Mouse (Mus musculus): ENCODE data around the gene Hist1h4c. TPM values are rescaled to one million over a fixed set of nuclear protein-coding genes. Genes with fewer than 3 reads are reported as not detected.
"Not testable (repeated sequence)": the region's sequence is repeated elsewhere in the genome, so short reads cannot be mapped to it uniquely, and the experiment has no call there.

Gene Hist1h4c
- polyA plus RNA-seq, 1 experiment from 2014 or later: 4.2 TPM

DNA sequence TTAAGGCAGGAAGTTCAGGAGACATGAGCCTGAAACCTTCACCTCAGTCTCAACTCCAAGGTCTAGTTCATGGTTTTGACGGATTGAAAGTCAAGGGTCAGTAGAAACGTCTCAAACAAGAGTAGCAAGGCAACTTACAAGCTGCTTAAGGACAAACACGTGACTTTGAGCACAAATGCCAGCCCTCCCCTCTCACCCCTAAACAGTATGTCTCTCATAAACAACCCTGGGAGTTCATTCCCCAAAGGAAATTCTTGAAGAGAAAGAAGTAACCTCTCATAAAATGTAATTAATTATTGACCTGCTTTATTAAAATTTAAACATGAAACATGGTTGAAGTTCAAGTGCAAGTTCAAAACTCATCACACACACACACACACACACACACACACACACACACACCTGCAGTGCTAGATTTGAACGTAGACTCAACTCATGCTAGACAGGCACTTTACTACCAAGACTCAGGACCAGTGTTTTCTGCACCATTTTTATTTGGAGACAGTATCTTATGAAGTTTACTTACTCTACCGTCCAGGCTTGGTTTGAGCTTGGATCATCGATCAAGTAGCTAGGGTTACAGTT is 4.3 kb downstream of the Hist1h4c start:
- WGBS: 81% methylated on average over 6 of the region's 6 CpGs
- Histone ChIP-seq H3K4me3 (replicated peaks) (no peak overlapping the region), H3K9me3 (replicated peaks) (no peaks in the 10 kb centered on the region), H3K9ac (no peak overlapping the region), H3K27me3 (no peaks in the 10 kb centered on the region), H3K4me1 (peaks cover 13% of the 10 kb centered on the region; the same call in 1 of the 2 replicates), H3K36me3 (no peaks in the 10 kb centered on the region), H3K27ac (replicated peaks) (no peak overlapping the region), H3K4me2 (replicated peaks) (no peak overlapping the region)
- no peak for ATAC-seq (ENCODE audit: insufficient number of reproducible peaks, low FRiP score, low TSS enrichment, low read depth)

DNA sequence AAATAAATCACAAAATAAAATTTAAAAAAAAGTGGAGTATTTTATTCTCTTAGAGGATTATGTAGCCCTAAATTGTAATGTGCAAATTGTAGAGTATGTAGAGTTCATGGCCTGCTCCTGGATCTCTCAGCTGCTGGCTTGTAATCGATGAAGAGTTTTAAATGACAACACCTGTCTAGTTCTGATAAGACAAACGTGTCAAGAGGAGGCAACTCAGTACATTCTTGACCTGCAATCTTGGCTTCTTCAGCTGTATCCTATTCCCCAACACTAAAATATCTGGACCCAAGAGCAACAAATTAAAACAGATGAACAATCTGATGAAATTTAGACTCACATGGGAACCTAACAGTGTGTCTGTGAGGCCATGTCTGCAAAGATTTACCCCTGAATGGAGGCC is 8.8 kb downstream of the Hist1h4c start:
- no peak for ATAC-seq (ENCODE audit: insufficient number of reproducible peaks, low FRiP score, low TSS enrichment, low read depth)
- no peak overlapping the region for H3K9ac ChIP-seq
- no peaks in the 10 kb centered on the region for H3K27me3 ChIP-seq
- peaks cover 5% of the 10 kb centered on the region; the same call in 1 of the 2 replicates for H3K4me1 ChIP-seq
- H3K9me3 ChIP-seq (replicated peaks): no peaks in the 10 kb centered on the region
- WGBS: 75% methylated on average over 2 of the region's 2 CpGs
- no peak overlapping the region for H3K4me2 ChIP-seq (replicated peaks)
- no peak overlapping the region for H3K27ac ChIP-seq (replicated peaks)
- no peak overlapping the region for H3K4me3 ChIP-seq (replicated peaks)
- no peaks in the 10 kb centered on the region for H3K36me3 ChIP-seq

DNA sequence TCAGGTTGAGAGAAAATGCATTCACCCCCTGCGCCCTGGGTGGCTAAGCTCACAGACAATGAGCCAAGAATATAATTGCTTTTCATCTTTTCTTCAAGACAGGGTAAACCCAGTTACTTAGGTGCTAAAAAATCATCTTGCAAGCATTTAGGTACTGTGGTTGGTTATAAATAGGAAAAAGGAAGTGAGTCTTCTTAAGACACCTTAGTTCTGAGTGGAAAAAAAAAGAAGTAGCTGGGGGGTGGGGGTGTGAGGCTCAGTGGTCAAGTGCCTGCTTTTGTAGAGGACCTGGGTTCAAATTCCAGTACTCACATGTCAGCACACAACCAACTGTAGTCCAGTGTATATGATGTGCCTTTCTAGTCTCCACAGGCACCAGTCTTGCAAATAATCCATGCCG is 9.3 kb downstream of the Hist1h4c start:
- no peak overlapping the region for H3K27ac ChIP-seq (replicated peaks)
- H3K4me2 ChIP-seq (replicated peaks): no peak overlapping the region
- H3K27me3 ChIP-seq: no peaks in the 10 kb centered on the region
- no peak overlapping the region for H3K9ac ChIP-seq
- no peak overlapping the region for H3K4me3 ChIP-seq (replicated peaks)
- H3K36me3 ChIP-seq: no peaks in the 10 kb centered on the region
- H3K4me1 ChIP-seq: peaks cover 5% of the 10 kb centered on the region; the same call in 1 of the 2 replicates
- WGBS: 94% methylated on average over 2 of the region's 2 CpGs
- H3K9me3 ChIP-seq (replicated peaks): no peaks in the 10 kb centered on the region
- no peak for ATAC-seq (ENCODE audit: insufficient number of reproducible peaks, low FRiP score, low TSS enrichment, low read depth)

GRCm38 (mm10) chr13:23687907-23688306 is 10.3 kb downstream of the Hist1h4c start:
- no peak overlapping the region for H3K9ac ChIP-seq
- H3K36me3 ChIP-seq: no peaks in the 10 kb centered on the region
- no peaks in the 10 kb centered on the region for H3K9me3 ChIP-seq (replicated peaks)
- no peak overlapping the region for H3K27ac ChIP-seq (replicated peaks)
- 85% methylated on average over 7 of the region's 7 CpGs for WGBS
- H3K27me3 ChIP-seq: no peaks in the 10 kb centered on the region
- no peak overlapping the region for H3K4me3 ChIP-seq (replicated peaks)
- H3K4me2 ChIP-seq (replicated peaks): no peak overlapping the region
- no peak for ATAC-seq (ENCODE audit: insufficient number of reproducible peaks, low FRiP score, low TSS enrichment, low read depth)
- H3K4me1 ChIP-seq: peaks cover 9% of the 10 kb centered on the region

- Histone ChIP-seq H3K9ac (no peak overlapping the region), H3K27me3 (no peaks in the 10 kb centered on the region), H3K27ac (replicated peaks) (no peak overlapping the region), H3K4me2 (replicated peaks) (no peak overlapping the region), H3K4me1 (peaks cover 12% of the 10 kb centered on the region), H3K9me3 (replicated peaks) (no peaks in the 10 kb centered on the region), H3K36me3 (no peaks in the 10 kb centered on the region), H3K4me3 (replicated peaks) (no peak overlapping the region)
- ATAC-seq (ENCODE audit: insufficient number of reproducible peaks, low FRiP score, low TSS enrichment, low read depth): no peak
- WGBS: 68% methylated on average over 4 of the region's 4 CpGs
These were observed 11.1 kb downstream of the Hist1h4c start for GRCm38 (mm10) chr13:23687181-23687580.

DNA sequence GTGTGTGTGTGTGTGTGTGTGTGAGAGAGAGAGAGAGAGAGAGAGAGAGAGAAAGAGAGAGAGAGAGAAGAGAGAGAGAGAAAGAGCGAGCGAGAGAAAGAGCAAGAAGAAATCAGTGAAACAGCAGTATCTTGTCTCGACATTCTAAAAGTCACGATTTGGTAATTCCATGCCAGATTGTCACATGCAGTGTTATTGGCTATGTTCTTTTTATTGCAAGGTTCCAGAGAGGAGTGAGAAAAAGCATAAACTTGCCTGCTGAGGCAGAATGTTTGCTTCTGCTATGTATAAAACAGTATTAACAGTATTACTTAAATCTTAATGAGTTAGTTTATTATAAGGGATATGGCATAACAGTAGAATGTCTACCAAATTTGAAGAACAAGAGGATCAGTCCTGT is 12.3 kb downstream of the Hist1h4c start:
- peak overlapping the region; percentile 62; the same call in 1 of the 2 replicates for H3K9ac ChIP-seq
- no peaks in the 10 kb centered on the region for H3K36me3 ChIP-seq
- WGBS: 23% methylated on average over 4 of the region's 4 CpGs
- H3K4me1 ChIP-seq: peaks cover 12% of the 10 kb centered on the region
- H3K4me2 ChIP-seq (replicated peaks): peak overlapping the region; percentile 72
- H3K9me3 ChIP-seq (replicated peaks): no peaks in the 10 kb centered on the region
- no peaks in the 10 kb centered on the region for H3K27me3 ChIP-seq
- ATAC-seq (ENCODE audit: insufficient number of reproducible peaks, low FRiP score, low TSS enrichment, low read depth): no peak
- peak overlapping the region; percentile 51 for H3K4me3 ChIP-seq (replicated peaks)
- peak overlapping the region; percentile 96; the same call in 1 of the 2 replicates for H3K27ac ChIP-seq (replicated peaks)

DNA sequence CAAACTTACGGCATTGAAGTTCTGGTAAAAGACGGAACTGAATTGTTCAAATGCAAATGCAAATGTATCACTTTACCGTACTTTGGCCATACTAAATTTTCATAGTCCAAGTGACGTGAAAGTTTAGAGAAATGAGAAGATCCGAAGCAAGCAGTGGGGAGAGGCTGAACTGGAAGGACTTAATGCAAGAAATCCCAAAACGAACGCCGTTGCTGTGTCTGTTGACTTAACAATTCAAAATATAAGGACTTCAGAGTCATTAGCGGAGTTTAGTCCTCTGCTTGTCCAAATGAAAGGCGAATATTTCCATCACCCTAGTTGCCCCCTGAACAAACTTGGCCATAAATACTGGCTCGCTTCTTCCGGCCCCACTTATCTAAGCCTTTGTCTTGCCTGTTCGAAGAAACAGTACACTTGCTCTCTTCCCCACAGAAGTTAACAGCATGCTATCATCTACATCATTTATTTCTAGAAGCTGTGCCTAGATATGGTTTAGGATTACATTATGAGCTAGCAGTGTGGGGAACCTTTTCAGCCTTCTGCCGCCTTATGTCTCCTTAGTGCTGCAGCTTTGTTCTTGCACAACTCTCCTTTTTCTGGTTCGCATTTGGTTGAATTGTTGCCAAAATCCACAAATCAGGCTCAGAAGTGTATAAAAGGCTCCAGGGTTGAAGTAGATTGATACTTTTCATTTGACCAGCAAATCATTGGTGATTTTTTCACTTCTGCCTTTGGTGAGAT is 13.0 kb downstream of the Hist1h4c start:
- peak overlapping the region; percentile 96 for H3K27ac ChIP-seq (replicated peaks)
- H3K4me3 ChIP-seq (replicated peaks): peak overlapping the region; percentile 51
- H3K4me2 ChIP-seq (replicated peaks): peak overlapping the region; percentile 72
- H3K9ac ChIP-seq: peak overlapping the region; percentile 62
- no peaks in the 10 kb centered on the region for H3K9me3 ChIP-seq (replicated peaks)
- no peaks in the 10 kb centered on the region for H3K27me3 ChIP-seq
- peaks cover 12% of the 10 kb centered on the region for H3K4me1 ChIP-seq
- no peak for ATAC-seq (ENCODE audit: insufficient number of reproducible peaks, low FRiP score, low TSS enrichment, low read depth)
- no peaks in the 10 kb centered on the region for H3K36me3 ChIP-seq
- 5% methylated on average over 15 of the region's 15 CpGs for WGBS

DNA sequence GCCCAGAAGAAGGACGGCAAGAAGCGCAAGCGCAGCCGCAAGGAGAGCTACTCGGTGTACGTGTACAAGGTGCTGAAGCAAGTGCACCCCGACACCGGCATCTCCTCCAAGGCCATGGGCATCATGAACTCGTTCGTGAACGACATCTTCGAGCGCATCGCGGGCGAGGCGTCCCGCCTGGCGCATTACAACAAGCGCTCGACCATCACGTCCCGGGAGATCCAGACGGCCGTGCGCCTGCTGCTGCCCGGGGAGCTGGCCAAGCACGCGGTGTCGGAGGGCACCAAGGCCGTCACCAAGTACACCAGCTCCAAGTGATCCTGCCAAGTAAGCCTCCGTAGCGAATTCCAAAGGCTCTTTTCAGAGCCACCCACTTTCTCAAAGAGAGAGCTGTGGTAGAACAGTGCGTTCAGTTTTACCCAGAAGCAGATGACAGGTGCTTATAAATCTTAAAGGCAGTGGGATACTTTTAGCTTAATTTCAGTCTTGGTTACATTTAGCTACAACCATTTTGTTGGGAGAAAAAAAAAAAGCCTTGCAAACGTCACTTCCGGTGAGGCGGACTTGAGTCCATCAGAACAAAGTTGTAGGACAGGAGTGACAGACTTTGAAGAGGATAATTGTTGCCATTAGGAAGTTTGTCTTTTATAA is 13.8 kb downstream of the Hist1h4c start:
- not testable (repeated sequence) for H3K27me3 ChIP-seq; H3K9me3 ChIP-seq (replicated peaks); ATAC-seq (ENCODE audit: insufficient number of reproducible peaks, low FRiP score, low TSS enrichment, low read depth); H3K36me3 ChIP-seq
- H3K9ac ChIP-seq: peak overlapping the region; percentile 62
- H3K4me3 ChIP-seq (replicated peaks): peak overlapping the region; percentile 51
- peaks cover 12% of the 10 kb centered on the region for H3K4me1 ChIP-seq
- H3K4me2 ChIP-seq (replicated peaks): peak overlapping the region; percentile 72
- 0% methylated on average over 18 of the region's 37 CpGs for WGBS
- H3K27ac ChIP-seq (replicated peaks): peak overlapping the region; percentile 96

GRCm38 (mm10) chr13:23683755-23684281 is 14.4 kb downstream of the Hist1h4c start, which contains the start of the genes Hist1h2ac and Hist1h2bc:
Gene Hist1h2ac (minus strand): TSS chr13:23683948.
Gene Hist1h2bc (plus strand): TSS chr13:23684199.
- Histone ChIP-seq H3K9ac (peak within 1 kb of the TSS; percentile 62), H3K36me3 (no peaks in the 10 kb centered on the region), H3K4me2 (replicated peaks) (peak within 1 kb of the TSS; percentile 72), H3K4me3 (replicated peaks) (peak within 1 kb of the TSS; percentile 51), H3K27me3 (no peaks in the 10 kb centered on the region), H3K27ac (replicated peaks) (peak within 1 kb of the TSS; percentile 96), H3K4me1 (peaks cover 12% of the 10 kb centered on the region), H3K9me3 (replicated peaks) (no peaks in the 10 kb centered on the region)
- ATAC-seq (ENCODE audit: insufficient number of reproducible peaks, low FRiP score, low TSS enrichment, low read depth): peak; percentile 99
- under 1% methylated on average over 29 of the region's 32 CpGs for WGBS

DNA sequence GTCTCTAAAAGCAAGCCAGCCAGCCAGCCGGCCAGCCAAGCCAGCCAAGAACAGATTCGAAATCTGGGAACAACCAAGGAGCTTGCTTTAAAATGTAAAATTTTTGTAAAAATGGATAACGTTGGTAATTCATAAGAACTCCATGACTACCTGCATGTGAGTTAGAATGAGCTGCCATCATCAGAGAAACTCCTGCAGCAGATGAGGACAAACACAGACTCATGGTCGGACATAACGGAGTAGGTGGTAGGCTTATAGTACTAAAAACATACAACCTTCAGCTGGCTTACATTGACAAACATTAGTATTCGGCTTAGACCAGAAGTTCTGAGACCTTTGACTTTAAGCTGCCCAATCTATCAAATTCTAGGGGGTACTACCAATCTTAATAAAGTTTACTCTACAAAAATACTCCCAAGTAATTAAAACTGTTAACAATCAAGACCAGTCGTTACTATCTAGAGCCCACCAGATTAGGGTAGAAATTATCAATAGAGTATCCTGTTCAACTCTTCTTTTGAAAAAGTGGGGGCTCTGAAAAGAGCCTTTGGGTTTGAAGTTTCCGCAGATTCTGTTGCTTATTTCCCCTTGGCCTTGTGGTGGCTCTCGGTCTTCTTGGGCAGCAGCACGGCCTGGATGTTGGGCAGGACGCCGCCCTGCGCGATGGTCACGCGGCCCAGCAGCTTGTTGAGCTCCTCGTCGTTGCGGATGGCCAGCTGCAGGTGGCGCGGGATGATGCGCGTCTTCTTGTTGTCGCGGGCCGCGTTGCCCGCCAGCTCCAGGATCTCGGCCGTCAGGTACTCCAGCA is 15.1 kb downstream of the Hist1h4c start:
- peaks cover 12% of the 10 kb centered on the region for H3K4me1 ChIP-seq
- not testable (repeated sequence) for H3K27me3 ChIP-seq; H3K36me3 ChIP-seq; H3K9me3 ChIP-seq (replicated peaks)
- ATAC-seq (ENCODE audit: insufficient number of reproducible peaks, low FRiP score, low TSS enrichment, low read depth): peak; percentile 12; the same call in 1 of the 2 replicates
- peak overlapping the region; percentile 50 for H3K4me2 ChIP-seq (replicated peaks)
- 8% methylated on average over 16 of the region's 30 CpGs for WGBS
- H3K4me3 ChIP-seq (replicated peaks): peak overlapping the region; percentile 51
- peak overlapping the region; percentile 94 for H3K27ac ChIP-seq (replicated peaks)
- peak overlapping the region; percentile 35; the same call in 1 of the 2 replicates for H3K9ac ChIP-seq
